Mouse (Mus musculus) kidney, embryonic 14.5 days (tissue): Measurements from ENCODE around the gene Arid3a. TPM values are rescaled to one million over a fixed set of nuclear protein-coding genes. Genes with fewer than 3 reads are reported as not detected.

Experiments used
- ATAC-seq: fragments of 200-750 bp; cut with Nextera tagmentation; 2 replicates; pipeline ENCODE4 v1.8.0; 2017; ENCODE audit warnings: moderate number of reproducible peaks, mild to moderate bottlenecking, moderate TSS enrichment, moderate library complexity; ENCODE audit not compliant: low FRiP score, low TSS enrichment
- H3K27ac ChIP-seq: fragments of 300-500 bp; sonication (generic); 2 replicates; pipeline ENCODE4 v1.5.1; 2014; ENCODE audit warnings: low read depth, mild to moderate bottlenecking, low read length, moderate library complexity, mixed read lengths
- H3K27me3 ChIP-seq: fragments of 300-500 bp; sonication (generic); 2 replicates; pipeline ENCODE4 v1.6.1; 2014; ENCODE audit warnings: mild to moderate bottlenecking, low read length; ENCODE audit not compliant: control insufficient read depth, insufficient read depth
- H3K36me3 ChIP-seq: fragments of 300-500 bp; sonication (generic); 2 replicates; pipeline ENCODE4 v1.6.1; 2014; ENCODE audit warnings: low read length, mixed read lengths; ENCODE audit not compliant: control insufficient read depth, insufficient read depth
- H3K4me1 ChIP-seq: fragments of 300-500 bp; sonication (generic); 2 replicates; pipeline ENCODE4 v1.6.1; 2014; ENCODE audit warnings: low read length, mixed read lengths; ENCODE audit not compliant: control insufficient read depth, insufficient read depth
- H3K4me2 ChIP-seq: fragments of 300-500 bp; sonication (generic); replicated peaks from 2 replicates; pipeline ENCODE4 v1.6.1; 2014; ENCODE audit warnings: low read depth, mild to moderate bottlenecking, low read length
- H3K4me3 ChIP-seq: fragments of 300-500 bp; sonication (generic); 2 replicates; pipeline ENCODE4 v1.5.1; 2014; ENCODE audit warnings: mild to moderate bottlenecking, low read length
- H3K9ac ChIP-seq: fragments of 300-500 bp; sonication (generic); 2 replicates; pipeline ENCODE4 v1.6.1; 2014; ENCODE audit warnings: low read depth, mild to moderate bottlenecking, low read length, moderate library complexity
- H3K9me3 ChIP-seq: fragments of 300-500 bp; sonication (generic); 2 replicates; pipeline ENCODE4 v1.6.1; 2016; ENCODE audit warnings: low read length; ENCODE audit not compliant: control insufficient read depth
- WGBS: fragments of 180-500 bp; shearing (Covaris S2); extraction: QIAGEN DNeasy Blood & Tissue Kit; methylation state at CpG from one replicate; pipeline ENCODE4 v1.1.7; 2014; 5-methylcytosine and 5-hydroxymethylcytosine counted together
- polyA plus RNA-seq: library from polyadenylated mRNA; unstranded; fragments of >200 nt; fragmentation: Nextera tagmentation; extraction: Ambion mirVana; gene quantifications from 2 replicates; pipeline ENCODE4 v1.2.1, GENCODE M21; 2014

The Arid3a gene
- polyA plus RNA-seq, 1 experiment from 2014 or later: 12.3 TPM

- no peak for ATAC-seq
- Histone ChIP-seq H3K4me3 (peak overlapping the region; percentile 52), H3K36me3 (peaks cover 22% of the 10 kb centered on the region), H3K27me3 (no peaks in the 10 kb centered on the region), H3K9ac (peak overlapping the region; percentile 64), H3K9me3 (peaks cover 9% of the 10 kb centered on the region; the same call in 1 of the 2 replicates), H3K27ac (peak overlapping the region; percentile 84), H3K4me1 (peaks cover 32% of the 10 kb centered on the region), H3K4me2 (peak overlapping the region; percentile 59)
- 10% methylated on average over 27 of the region's 27 CpGs for WGBS
Measured at GRCm38 (mm10) chr10:79987771-79988505, 61.1 kb downstream of the Arid3a start.

DNA sequence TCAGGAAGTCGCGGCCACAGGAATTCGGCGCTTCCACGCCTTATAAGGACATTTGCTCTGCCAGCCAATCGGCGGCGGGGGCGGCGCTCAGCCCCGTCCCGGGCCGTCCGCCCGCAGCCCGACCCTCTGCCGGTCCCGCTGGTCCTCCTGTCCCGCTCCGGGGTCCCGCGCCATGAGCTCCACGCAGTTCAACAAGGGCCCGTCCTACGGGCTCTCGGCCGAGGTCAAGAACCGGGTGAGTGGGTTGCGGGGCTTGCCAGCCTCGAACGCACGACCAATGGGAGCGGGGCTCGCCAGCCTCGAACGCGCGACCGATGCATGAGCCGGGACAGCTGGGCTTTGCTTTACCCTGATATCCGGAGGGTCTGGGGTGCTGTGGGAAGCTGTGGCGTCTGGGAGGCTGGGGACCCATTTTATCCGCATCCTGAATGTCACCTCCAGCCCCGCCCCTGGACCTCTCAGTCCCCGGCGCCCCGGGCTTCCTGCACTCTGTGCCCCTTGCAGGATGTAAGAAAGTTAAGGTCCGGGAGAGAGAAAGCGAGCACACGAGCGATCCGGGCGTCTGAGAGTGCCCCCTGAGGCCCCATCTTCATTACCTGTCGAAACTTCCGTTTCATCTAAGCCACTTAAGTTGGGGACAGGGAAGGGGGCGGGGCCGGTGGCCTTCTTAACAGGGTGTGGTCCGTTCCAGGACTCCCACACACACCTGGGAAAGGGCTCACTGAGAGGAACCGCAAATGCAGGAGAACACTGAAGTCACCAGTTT is 61.8 kb downstream of the Arid3a start, which contains the start of gene Cnn2:
Cnn2 (plus strand) TSS at position 79 of the 766 bp plus-strand sequence.
- H3K4me2 ChIP-seq: peak within 1 kb of the TSS; percentile 59
- peak within 1 kb of the TSS; percentile 52 for H3K4me3 ChIP-seq
- peak; percentile 2; the same call in 1 of the 2 replicates for ATAC-seq
- peaks cover 30% of the 10 kb centered on the region for H3K36me3 ChIP-seq
- H3K27me3 ChIP-seq: no peaks in the 10 kb centered on the region
- H3K9me3 ChIP-seq: peaks cover 9% of the 10 kb centered on the region; the same call in 1 of the 2 replicates
- WGBS: under 1% methylated on average over 59 of the region's 59 CpGs
- H3K9ac ChIP-seq: peak within 1 kb of the TSS; percentile 64
- H3K4me1 ChIP-seq: peaks cover 25% of the 10 kb centered on the region
- H3K27ac ChIP-seq: peak within 1 kb of the TSS; percentile 84

- Histone ChIP-seq H3K4me1 (peaks cover 25% of the 10 kb centered on the region), H3K36me3 (peaks cover 32% of the 10 kb centered on the region), H3K4me2 (peak overlapping the region; percentile 59), H3K27ac (peak overlapping the region; percentile 84; the same call in 1 of the 2 replicates), H3K4me3 (peak overlapping the region; percentile 52), H3K9me3 (peaks cover 9% of the 10 kb centered on the region; the same call in 1 of the 2 replicates), H3K9ac (peak overlapping the region; percentile 64; the same call in 1 of the 2 replicates), H3K27me3 (no peaks in the 10 kb centered on the region)
- no peak for ATAC-seq
- WGBS: 36% methylated on average over 8 of the region's 8 CpGs
Measured at GRCm38 (mm10) chr10:79989272-79989786, 62.5 kb downstream of the Arid3a start.

DNA sequence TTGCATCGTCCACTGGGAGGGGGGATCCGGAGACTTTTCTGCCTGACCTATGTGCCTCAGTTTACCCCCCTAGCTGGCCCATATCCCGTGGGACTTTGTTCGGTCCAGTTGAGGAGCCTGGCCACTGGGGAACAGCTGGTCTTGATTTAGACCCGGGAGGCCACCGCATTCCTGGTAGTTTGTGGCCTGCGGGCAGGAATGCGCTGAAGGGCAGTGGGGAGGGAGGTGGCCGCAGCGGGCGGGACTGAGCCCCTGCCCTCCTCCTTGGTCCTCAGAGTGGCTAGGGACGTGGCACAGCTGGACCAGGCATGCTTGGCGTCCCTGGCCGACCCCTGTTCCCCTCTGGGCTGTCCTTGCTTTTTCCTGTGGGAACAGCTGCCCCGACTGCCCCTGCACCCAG is 63.0 kb downstream of the Arid3a start:
- Histone ChIP-seq H3K9me3 (peaks cover 9% of the 10 kb centered on the region; the same call in 1 of the 2 replicates), H3K27ac (no peak overlapping the region), H3K4me3 (peak overlapping the region; percentile 52), H3K36me3 (peaks cover 32% of the 10 kb centered on the region), H3K9ac (peak overlapping the region; percentile 64), H3K4me1 (peaks cover 25% of the 10 kb centered on the region), H3K27me3 (no peaks in the 10 kb centered on the region), H3K4me2 (peak overlapping the region; percentile 59)
- 8% methylated on average over 15 of the region's 15 CpGs for WGBS
- no peak for ATAC-seq

DNA sequence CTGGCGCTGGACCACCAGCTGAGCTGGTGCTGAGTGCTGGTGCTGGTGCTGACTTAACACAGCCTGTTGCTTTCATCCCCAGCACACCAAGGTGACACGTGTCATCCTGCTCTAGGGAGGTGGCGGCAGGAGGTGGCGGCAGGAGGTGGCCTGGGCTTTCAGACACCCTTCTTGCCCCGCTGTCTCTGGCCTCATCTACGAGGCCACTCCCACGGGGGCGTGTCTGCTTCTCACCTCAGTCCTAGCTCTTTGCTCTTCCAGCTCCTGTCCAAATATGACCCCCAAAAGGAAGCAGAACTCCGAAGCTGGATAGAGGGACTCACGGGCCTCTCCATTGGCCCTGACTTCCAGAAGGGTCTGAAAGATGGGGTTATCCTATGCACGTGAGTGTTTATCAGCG is 64.3 kb downstream of the Arid3a start:
- no peak overlapping the region for H3K9ac ChIP-seq
- H3K9me3 ChIP-seq: peaks cover 9% of the 10 kb centered on the region; the same call in 1 of the 2 replicates
- WGBS: 58% methylated on average over 12 of the region's 12 CpGs
- ATAC-seq: no peak
- no peaks in the 10 kb centered on the region for H3K27me3 ChIP-seq
- peaks cover 25% of the 10 kb centered on the region for H3K4me1 ChIP-seq
- peaks cover 32% of the 10 kb centered on the region for H3K36me3 ChIP-seq
- no peak overlapping the region; the same call in 1 of the 2 replicates for H3K4me2 ChIP-seq
- no peak overlapping the region for H3K27ac ChIP-seq
- peak overlapping the region; percentile 14 for H3K4me3 ChIP-seq

GRCm38 (mm10) chr10:79991548-79991947 is 64.7 kb downstream of the Arid3a start:
- H3K4me1 ChIP-seq: peaks cover 25% of the 10 kb centered on the region
- H3K9me3 ChIP-seq: peaks cover 9% of the 10 kb centered on the region; the same call in 1 of the 2 replicates
- peaks cover 32% of the 10 kb centered on the region for H3K36me3 ChIP-seq
- no peak overlapping the region for H3K4me2 ChIP-seq
- no peak for ATAC-seq
- no peaks in the 10 kb centered on the region for H3K27me3 ChIP-seq
- 82% methylated on average over 6 of the region's 6 CpGs for WGBS
- H3K27ac ChIP-seq: no peak overlapping the region
- H3K4me3 ChIP-seq: peak overlapping the region; percentile 14; the same call in 1 of the 2 replicates
- H3K9ac ChIP-seq: no peak overlapping the region

GRCm38 (mm10) chr10:79994397-79995115 is 67.7 kb downstream of the Arid3a start:
- Histone ChIP-seq H3K9ac (no peak overlapping the region), H3K36me3 (peaks cover 32% of the 10 kb centered on the region), H3K27me3 (no peaks in the 10 kb centered on the region), H3K27ac (no peak overlapping the region), H3K4me3 (no peak overlapping the region), H3K4me2 (no peak overlapping the region), H3K9me3 (peaks cover 9% of the 10 kb centered on the region; the same call in 1 of the 2 replicates), H3K4me1 (peaks cover 19% of the 10 kb centered on the region)
- WGBS: 88% methylated on average over 16 of the region's 16 CpGs
- no peak for ATAC-seq

DNA sequence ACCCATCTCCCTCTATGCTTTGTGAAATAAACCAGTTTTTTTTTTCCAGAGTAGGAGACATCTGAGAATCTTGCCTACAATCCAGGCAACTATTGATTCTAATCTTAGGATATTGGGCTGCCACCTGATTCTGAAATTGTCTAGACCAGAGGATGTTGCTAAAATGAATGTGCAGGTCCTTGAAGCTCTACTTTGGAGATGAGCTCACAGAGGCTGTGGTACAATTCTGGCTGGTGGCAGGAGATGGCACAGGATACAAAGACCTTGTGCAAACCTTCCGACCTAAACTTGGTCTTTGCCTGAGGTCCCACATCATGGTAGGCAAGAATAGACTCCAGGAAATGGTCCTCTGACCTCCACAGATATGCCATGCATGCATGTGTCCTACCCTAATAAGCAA is 68.8 kb downstream of the Arid3a start:
- Histone ChIP-seq H3K36me3 (peaks cover 32% of the 10 kb centered on the region), H3K27me3 (no peaks in the 10 kb centered on the region), H3K9ac (no peak overlapping the region), H3K9me3 (peaks cover 9% of the 10 kb centered on the region; the same call in 1 of the 2 replicates), H3K27ac (no peak overlapping the region), H3K4me3 (no peak overlapping the region), H3K4me2 (no peak overlapping the region), H3K4me1 (peaks cover 14% of the 10 kb centered on the region)
- ATAC-seq: no peak
- WGBS: 82% methylated on average over 1 of the region's 1 CpGs
